Mouse (Mus musculus): ENCODE data around the gene Enpp7. TPM values are rescaled to one million over a fixed set of nuclear protein-coding genes. Genes with fewer than 3 reads are reported as not detected.
A peak's percentile ranks its signal among the peaks of the same experiment; 100 is the strongest.

The Enpp7 gene
- polyA plus RNA-seq, 1 experiment: not detected

DNA sequence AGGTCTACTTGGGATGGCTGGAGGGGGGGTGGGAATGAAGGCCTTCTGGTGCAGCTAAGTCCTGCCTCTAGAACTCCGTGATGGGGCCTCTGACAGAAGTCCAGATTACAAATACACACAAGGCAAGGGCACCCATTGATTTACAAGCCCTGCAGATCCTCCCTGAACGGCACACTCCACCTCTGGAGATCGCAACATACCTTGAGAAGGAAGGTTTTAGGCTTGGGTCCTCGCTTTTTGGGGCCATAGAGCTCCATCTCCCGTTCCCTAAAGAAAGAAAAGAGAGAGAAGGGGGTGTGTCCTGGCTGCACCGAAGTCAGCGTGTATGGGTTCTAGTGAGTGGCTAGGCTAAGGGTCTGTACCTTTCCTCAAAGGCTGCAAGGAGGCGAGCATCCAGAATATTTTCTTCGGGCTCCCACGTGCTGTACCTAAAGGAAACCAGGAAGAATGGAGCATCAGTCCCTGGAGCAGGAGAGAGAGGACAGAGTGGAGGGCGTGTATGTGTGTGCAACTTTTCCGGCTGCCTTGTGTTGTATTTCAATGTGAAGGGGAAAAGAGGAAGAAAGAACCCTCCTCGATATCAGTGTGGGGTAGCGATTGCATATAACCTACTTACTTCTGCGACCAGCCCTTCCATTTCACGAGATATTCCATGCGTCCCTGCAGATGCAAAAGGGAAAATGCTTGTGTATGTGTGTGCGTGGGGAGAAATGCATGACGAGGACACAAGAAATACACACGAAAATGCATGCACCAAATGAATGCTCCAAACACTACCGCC is 51.9 kb downstream of the Enpp7 start:
- Histone ChIP-seq H3K4me3 (replicated peaks) (peak overlapping the region; percentile 97), H3K36me3 (replicated peaks; ENCODE audit: low read length) (peaks cover 10% of the 10 kb centered on the region), H3K9me3 (no peaks in the 10 kb centered on the region), H3K27me3 (replicated peaks) (peaks cover 85% of the 10 kb centered on the region), H3K4me1 (peaks cover 72% of the 10 kb centered on the region)
- TF ChIP-seq FLI1 (IDR thresholded peaks at IDR 0.05; ENCODE audit: low read length) (no peak), GATA1 (IDR thresholded peaks at IDR 0.05; ENCODE audit: borderline replicate concordance, low read length) (no peak)

DNA sequence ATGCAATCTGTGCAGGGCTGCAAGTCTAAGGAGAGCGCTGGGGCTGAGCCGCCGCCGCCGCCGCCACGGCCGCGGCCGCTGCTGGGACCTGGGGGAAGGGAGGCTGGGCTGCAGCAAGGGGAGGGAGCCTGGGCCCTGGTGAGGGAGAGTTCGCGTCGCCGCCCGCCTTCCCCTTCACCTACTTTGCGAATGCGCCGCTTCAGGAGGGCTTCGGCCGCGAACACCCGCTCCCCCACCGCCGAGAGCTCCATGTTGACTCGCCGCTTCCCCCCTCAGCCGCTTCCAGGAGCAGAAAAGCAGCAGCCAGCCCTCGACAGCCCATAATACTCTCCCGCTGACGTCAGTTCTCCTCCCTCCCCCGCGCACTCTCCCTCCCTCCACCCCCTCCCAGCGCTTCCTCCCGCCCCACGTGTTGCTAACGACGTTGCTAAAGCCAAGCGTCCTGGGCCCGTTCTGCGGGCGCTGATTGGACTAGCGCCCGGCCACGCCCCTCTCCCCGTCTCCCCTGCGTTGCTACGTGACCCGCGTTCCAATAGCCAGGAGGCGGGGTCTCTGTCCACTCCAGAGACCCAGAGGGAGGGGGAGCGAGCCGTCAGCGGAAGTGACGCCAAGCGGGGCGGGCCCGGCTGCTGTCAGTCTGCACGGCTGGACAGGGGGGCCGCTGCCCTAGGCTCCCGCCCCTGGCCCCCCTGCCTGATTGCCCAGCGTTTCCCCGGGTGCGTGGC is 52.8 kb downstream of the Enpp7 start, which contains the start of gene Cbx8:
Cbx8 (minus strand) TSS at position 370 of the 725 bp plus-strand sequence.
- Histone ChIP-seq H3K36me3 (replicated peaks; ENCODE audit: low read length) (peaks cover 10% of the 10 kb centered on the region), H3K27me3 (replicated peaks) (peaks cover 85% of the 10 kb centered on the region), H3K4me3 (replicated peaks) (peak within 1 kb of the TSS; percentile 97), H3K9me3 (no peaks in the 10 kb centered on the region), H3K4me1 (peaks cover 68% of the 10 kb centered on the region)
- no peak for TF ChIP-seq GATA1 (IDR thresholded peaks at IDR 0.05; ENCODE audit: borderline replicate concordance, low read length)
- TF ChIP-seq FLI1 (IDR thresholded peaks at IDR 0.05; ENCODE audit: low read length): 0 out of 2 replicates have a peak, but pooled peaks have one; percentile 24

GRCm38 (mm10) chr11:119041325-119041716 is 53.3 kb downstream of the Enpp7 start:
- peaks cover 85% of the 10 kb centered on the region for H3K27me3 ChIP-seq (replicated peaks)
- H3K36me3 ChIP-seq (replicated peaks; ENCODE audit: low read length): peaks cover 10% of the 10 kb centered on the region
- H3K4me3 ChIP-seq (replicated peaks): peak overlapping the region; percentile 97
- TF ChIP-seq FLI1 (IDR thresholded peaks at IDR 0.05; ENCODE audit: low read length) (no peak), GATA1 (IDR thresholded peaks at IDR 0.05; ENCODE audit: borderline replicate concordance, low read length) (no peak)
- peaks cover 65% of the 10 kb centered on the region for H3K4me1 ChIP-seq
- no peaks in the 10 kb centered on the region for H3K9me3 ChIP-seq

GRCm38 (mm10) chr11:119041750-119042465 is 53.9 kb downstream of the Enpp7 start:
- peaks cover 10% of the 10 kb centered on the region for H3K36me3 ChIP-seq (replicated peaks; ENCODE audit: low read length)
- H3K4me1 ChIP-seq: peaks cover 67% of the 10 kb centered on the region
- H3K9me3 ChIP-seq: 0 out of 2 replicates have a peak, but pooled peaks cover 3% of the 10 kb centered on the region
- TF ChIP-seq FLI1 (IDR thresholded peaks at IDR 0.05; ENCODE audit: low read length) (no peak), GATA1 (IDR thresholded peaks at IDR 0.05; ENCODE audit: borderline replicate concordance, low read length) (no peak)
- peak overlapping the region; percentile 97 for H3K4me3 ChIP-seq (replicated peaks)
- peaks cover 85% of the 10 kb centered on the region for H3K27me3 ChIP-seq (replicated peaks)

Other genes with a start within 250 kb of the Enpp7 start
- gene Rbfox3, start 76.6 kb upstream of the Enpp7 start, polyA plus RNA-seq (2012; ENCODE audit: insufficient read depth, low replicate concordance): 0.03 TPM in 1 of 2 replicates, not detected in the other
- 0.46 TPM in 1 of 2 replicates, not detected in the other for gene Cbx2, start 34.8 kb downstream of the Enpp7 start, polyA plus RNA-seq (2012; ENCODE audit: insufficient read depth, low replicate concordance)
- gene Cbx8, start 52.8 kb downstream of the Enpp7 start, polyA plus RNA-seq (2012; ENCODE audit: insufficient read depth, low replicate concordance): 2.7 and 7.4 TPM in 2 replicates
- gene Cbx4, start 98.0 kb downstream of the Enpp7 start, polyA plus RNA-seq (2012; ENCODE audit: insufficient read depth, low replicate concordance): 49.2 and 111 TPM in 2 replicates
- gene Tbc1d16, start 240.3 kb downstream of the Enpp7 start, polyA plus RNA-seq (2012; ENCODE audit: insufficient read depth, low replicate concordance): 0.85 TPM in 1 of 2 replicates, not detected in the other
- 1.7 and 4.3 TPM in 2 replicates for gene Ccdc40, start 240.4 kb downstream of the Enpp7 start, polyA plus RNA-seq (2012; ENCODE audit: insufficient read depth, low replicate concordance)